Mouse (Mus musculus) monocyte, adult 2 months (primary cell): ENCODE data around the gene Lin37.

Experiments used
- DNase-seq, 2 experiments: peaks; one replicate each; pipeline ENCODE4 v3.0.0; 2022; ENCODE audit warnings: low spot score in 2 of 2, low read depth in 1 of 2

The Lin37 gene

DNA sequence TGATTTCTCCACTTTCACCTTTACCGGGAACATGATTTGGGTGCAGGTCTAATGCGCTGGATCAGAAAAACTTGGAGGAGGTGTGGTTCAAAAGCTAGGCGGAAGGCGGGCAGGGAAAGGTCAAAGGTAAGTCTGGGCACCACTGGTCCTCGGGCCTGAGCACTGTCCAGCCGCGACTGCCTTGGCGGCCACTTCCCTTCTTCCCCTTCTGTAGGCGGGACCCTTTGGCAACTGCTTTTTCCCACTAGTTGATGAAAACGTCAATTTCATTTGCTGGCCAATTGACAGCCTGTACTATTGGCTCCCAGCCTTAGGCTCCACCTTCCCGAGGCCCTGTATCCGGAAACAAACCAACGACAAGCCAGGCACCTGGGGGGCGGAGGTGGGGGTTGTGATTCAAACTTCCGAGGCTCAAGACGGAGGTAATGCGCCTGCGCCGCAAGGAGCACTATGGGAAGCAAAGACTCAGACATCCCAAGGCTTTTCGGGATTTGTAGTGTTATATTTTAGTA lies at the start of gene Lin37:
Lin37 (minus strand) TSS at position 396 of the 512 bp plus-strand sequence.
- peak; percentile 77 to 81 for DNase-seq

DNA sequence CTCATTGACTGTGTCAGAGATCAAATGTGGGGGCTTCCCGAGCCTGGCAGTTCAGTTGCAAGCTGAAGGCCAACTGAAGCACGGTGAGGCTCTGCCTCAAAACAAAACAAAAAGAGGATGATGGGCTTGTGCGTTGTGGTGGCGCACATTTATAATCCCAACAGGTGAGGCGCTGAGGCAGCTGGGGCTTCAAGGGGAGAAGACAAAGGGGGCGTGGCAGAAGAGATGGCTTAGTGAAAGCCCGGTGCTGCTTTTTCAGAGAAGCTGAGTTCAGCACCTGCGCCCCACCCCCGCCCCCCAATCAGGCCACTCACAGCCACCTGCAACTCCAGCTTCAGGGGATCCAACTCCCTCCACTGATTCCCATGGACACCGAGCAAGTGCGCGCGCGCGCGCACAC lies 48.8 kb upstream of the Lin37 start:
- DNase-seq, result no peak

GRCm38 (mm10) chr7:30607706-30608309 lies 48.2 kb upstream of the Lin37 start:
- peak in 1 of 2 experiments; percentile 43 for DNase-seq

- DNase-seq, result no peak
Observed at GRCm38 (mm10) chr7:30604944-30605343, 45.3 kb upstream of the Lin37 start.

- no peak for DNase-seq
Observed at GRCm38 (mm10) chr7:30604424-30604823, 44.8 kb upstream of the Lin37 start.

DNA sequence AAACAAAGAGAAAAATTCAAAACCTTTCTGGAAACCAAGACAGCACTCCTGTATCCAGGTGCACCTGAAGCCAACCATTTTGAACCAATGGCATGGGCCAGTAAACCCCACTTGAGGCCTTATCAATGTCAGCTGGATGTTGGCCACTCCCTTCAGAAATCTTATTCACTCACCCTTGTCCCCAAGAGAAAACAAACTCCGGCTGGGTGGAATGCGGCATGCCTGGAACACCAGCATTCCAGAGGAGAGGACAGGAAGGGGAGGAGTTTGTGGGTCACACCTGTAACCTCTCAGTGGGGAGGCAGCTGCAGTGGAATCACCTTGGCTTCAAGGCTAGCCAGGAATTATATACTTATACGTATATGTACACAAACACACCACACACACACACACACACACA lies 42.9 kb upstream of the Lin37 start:
- no peak for DNase-seq

GRCm38 (mm10) chr7:30600651-30601050 lies 41.0 kb upstream of the Lin37 start:
- no peak for DNase-seq

- DNase-seq, result peak; percentile 21 to 26
Observed at GRCm38 (mm10) chr7:30599933-30600353, 40.3 kb upstream of the Lin37 start.

- no peak for DNase-seq
Observed at GRCm38 (mm10) chr7:30598786-30599185, 39.1 kb upstream of the Lin37 start, which contains the start of gene Zbtb32. Zbtb32 (minus strand) TSS chr7:30598909.

GRCm38 (mm10) chr7:30596811-30597210 lies 37.2 kb upstream of the Lin37 start:
- DNase-seq, result no peak

DNA sequence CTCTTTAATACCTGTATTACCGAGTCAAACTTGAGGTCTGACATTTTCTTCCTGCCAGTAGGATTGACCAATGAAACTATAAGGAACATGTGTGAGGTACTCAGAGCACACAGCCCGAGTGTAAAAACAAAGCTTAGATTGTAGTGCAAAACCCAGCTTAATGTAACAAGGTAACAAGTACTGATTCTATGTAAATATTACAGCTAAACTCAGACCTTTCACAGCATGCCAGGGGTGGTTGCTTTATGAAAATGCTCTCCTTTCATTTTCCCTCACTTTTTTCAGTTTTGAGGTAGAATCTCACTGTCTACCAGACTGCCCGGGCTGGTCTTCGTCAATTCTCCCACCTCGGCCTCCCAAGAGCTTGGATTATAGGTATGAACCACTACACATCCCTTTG lies 36.5 kb upstream of the Lin37 start:
- DNase-seq, result no peak

DNA sequence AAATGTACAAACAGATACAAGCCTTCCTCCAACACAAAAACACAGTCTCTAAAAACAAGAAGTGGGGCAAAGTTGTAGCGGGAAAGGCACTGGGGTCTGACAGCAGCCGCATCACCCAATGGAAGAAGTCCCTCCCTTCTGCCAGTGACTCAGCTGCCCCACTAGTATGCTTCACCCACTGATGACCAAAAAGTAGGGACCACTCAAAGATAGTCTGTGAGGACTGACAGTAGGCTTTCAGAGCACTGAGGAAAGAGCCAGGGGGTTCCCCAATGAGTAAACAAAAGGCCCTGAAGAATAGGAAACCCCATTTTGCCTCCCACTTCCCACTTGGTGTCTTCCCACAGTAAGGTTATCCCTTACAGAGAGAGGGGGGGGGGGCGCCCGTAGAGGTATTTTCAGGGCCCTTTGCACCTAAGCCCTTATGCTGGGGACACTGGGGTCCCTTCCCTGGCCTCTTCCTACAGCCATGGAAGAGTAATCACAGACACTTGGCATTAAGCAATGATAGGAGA lies 34.9 kb upstream of the Lin37 start:
- DNase-seq, result no peak

DNA sequence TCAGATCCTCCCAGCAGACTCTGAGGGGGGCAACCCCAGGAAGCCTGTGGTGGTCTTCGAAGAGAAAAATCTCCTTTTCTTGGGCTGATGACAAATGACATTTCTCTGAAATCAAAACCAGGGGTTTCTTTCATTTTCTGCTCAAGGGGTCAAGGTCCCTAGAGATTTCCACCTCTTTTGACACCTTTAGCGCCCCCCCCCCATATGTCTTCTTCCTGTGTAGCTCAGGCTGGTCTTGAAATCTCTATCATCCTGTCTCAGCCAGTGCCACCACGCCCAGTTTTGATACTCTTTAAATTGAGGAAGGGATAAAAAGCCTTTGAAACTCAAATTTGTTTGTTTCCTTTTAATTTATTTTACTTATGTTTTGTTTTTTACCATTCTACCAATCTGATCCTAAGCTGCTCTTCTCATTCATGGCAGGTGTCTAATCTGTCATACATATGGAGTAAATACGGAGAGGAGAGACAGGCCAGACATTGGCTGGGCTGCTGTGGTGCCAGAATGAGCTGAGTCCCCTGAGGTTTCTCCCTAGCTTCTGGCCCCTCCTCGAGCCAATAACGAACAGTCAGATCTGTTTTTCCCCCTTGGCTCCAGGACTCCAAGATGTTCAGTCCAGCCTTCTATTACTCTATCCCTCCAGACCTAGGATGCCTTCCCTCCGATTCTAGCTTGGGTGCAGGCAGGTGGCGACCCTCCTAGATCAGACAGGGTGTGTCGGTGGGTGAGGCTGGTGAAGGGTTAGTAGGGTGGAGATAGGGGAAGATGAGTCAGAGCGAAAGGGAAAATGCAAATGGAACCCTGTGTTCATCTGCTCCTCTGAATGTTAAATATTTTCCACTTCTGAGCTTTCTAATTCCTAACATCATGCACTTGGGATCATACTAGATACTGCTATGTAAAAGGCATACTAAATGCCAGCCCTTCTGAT lies 34.2 kb upstream of the Lin37 start:
- DNase-seq, result no peak

DNA sequence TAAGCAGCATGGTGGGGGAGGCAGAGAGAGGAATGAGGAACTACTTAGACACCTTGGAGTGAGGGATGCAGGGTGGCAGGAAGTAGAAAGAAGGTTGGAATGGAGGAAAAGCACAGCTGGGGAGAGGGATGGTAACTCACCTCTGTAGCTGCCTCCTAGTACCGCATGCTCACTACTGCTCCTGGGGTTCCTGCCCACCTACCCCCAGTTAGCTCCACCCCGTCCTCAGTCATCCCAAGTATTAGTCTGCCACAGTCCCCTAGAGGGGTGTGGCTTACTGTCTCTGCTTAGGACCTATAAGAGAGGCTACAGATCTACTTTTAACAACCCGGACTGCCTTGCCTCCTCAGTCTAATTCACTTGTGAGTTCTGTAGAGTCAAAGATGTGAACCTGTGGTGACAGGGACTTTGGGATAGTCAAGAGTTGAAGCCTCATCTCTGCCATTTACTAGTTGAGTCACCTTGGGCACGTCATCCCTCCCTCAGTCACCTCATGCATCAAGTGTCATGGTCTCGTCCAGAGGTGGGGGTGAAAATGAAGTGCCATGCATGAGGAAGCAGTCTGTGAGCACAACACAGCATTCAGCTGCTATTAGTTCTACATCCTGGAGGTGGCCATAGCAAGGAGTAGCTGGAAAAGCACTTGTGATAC lies 33.3 kb upstream of the Lin37 start:
- DNase-seq, result no peak

GRCm38 (mm10) chr7:30591605-30591951 lies 31.9 kb upstream of the Lin37 start:
- no peak for DNase-seq

DNA sequence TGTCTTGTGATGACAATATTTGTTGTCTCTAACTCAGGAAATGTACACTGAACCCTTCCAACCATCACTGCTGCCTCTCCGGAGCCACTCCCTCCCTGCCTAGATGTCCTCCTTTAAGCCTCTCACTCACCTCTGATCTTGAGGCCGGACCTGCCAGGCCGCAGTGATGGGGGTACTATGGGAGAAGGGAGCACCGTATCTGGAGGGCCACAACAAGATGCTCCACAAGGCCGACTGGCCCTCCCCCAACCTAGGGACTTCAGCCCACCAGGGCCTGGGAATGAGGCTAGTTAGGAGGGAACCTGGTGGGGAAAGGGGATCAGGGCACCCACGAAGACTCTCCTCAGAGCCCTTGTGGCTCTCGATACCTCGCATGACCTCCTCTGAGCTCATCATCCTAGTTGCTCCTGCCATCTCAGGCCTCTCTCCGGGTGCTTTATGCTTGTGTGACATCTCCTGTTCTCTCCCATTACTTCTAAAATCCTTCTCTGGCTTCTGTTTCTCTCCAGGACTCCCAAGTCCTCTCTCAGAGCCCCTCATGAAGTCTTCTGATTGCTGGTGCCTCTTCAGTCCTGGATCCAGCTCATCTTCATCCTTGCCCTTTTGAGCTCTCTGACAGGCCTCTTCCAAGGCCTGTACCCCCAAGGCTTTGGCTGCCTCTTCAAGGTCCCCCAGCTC lies 31.4 kb upstream of the Lin37 start:
- DNase-seq, result no peak

DNA sequence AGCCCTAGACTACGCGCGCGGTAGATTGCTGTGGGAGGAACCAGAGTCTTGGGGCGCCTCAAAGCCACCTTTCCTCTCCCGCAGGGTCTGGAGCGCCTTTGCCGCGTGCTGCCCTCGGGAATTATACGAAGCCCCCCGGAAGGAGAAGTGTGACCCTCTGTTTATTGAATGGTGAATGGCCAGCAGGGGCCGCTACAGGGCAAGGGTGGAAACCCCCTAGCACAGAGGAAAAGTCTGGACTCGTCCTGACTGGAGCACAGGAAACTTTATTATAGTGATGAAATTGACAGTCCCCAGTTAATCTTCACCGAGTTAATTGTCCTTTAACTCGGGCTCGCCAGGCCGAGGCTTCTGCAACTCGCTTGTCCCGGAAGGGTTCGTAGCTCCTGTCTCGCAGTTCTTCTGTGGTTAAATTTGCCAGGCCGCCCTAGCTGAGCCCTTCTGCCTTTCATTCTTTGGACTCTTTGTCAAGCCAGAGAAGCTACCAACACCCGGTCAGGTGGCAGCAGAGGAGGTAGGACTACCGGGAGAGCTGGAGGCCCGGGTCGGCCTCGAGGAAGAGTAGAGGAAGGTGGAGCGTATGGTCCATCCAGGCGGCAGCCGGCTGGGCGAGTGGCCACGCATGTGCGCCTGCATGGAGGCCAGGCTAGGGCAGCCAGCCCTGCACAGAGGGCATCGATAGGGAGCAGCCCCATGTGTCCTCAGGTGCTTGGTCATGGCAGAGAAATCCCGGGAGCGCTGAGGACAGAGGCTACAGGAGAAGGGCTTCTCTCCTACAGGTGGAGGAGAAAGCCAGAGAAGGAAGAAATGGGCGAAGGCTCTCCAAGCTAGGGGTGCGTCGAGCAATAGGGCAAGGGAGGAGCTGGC lies 30.0 kb upstream of the Lin37 start:
- DNase-seq, result peak in 1 of 2 experiments; percentile 55

DNA sequence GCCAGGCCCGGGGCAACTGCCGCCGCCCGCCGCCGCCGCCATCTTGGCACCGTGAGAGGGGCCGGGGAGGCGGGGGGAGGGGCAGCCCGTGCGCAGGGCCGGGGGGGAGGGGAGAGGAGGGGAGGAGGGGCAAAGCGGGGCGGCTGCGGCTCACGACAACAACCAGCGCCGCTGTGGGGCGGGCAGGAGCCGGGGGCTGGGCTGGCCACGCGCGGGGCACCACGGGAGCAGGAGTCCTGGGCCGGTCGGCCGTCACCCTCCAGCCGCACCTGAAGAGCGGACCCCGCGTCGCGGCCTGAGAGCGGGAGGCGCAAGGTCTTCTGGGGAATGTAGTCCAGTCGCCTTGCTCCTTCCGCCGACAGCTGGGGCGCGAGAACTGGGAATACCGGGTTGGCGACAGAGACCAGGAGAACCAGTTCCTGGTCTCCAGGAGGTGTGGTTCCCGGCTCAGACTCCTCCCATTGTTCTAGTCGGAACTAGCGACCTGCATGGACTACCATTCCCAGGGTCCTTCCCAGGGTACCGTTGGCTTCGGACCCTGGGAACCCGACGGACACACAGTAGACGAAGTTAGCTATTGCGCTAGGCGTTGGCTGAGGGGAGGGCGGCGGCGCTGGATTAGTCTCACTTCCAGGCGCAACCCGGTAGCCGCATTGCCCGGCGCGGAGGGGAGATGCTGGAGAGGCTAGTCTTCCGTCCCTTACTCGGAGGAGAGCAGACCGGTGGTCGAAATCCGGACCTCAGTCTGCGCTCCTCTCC lies 29.2 kb upstream of the Lin37 start, which contains the start of gene Kmt2b:
Kmt2b (minus strand) TSS at position 51 of the 759 bp plus-strand sequence.
- DNase-seq, result peak; percentile 79 to 85
